Mouse (Mus musculus) lung, adult 2 months (tissue): Measurements from ENCODE around the gene Anks1. TPM values are rescaled to one million over a fixed set of nuclear protein-coding genes. Genes with fewer than 3 reads are reported as not detected.

Experiments
- DNase-seq: peaks from one replicate; pipeline ENCODE4 v3.0.0; 2022
- H3K4me1 ChIP-seq: fragments of 200-500 bp; 2 replicates; pipeline ENCODE4 v1.6.1; 2011; ENCODE audit warnings: low read length; ENCODE audit not compliant: control insufficient read depth, insufficient read depth
- H3K4me3 ChIP-seq: fragments of 200-500 bp; replicated peaks from 2 replicates; pipeline ENCODE3; 2011; ENCODE audit warnings: low read depth, mild to moderate bottlenecking, control low read depth, low read length; ENCODE audit errors: extremely low read depth
- CTCF ChIP-seq: fragments of 200-500 bp; IDR thresholded peaks from 2 replicates; pipeline ENCODE4 v1.5.1; 2011; ENCODE audit warnings: mild to moderate bottlenecking, low read length, control low read depth; ENCODE audit not compliant: insufficient read depth
- POLR2A ChIP-seq: fragments of 200-500 bp; IDR thresholded peaks from 2 replicates; pipeline ENCODE4 v1.6.1; 2011; ENCODE audit warnings: low read depth, mild to moderate bottlenecking, control low read depth, low read length, borderline replicate concordance; ENCODE audit errors: extremely low read depth
- WGBS: fragments of 180-500 bp; shearing (Covaris S2); methylation state at CpG from one replicate; pipeline ENCODE4 v1.1.7; 2018; 5-methylcytosine and 5-hydroxymethylcytosine counted together
- polyA plus RNA-seq: library from polyadenylated mRNA; depleted of rRNA; stranded (reverse); fragments of >200 nt; gene quantifications from 2 replicates; pipeline ENCODE4 v1.2.3, GENCODE M21; 2012

Anks1 gene
- polyA plus RNA-seq, 1 experiment = 89.4 TPM

DNA sequence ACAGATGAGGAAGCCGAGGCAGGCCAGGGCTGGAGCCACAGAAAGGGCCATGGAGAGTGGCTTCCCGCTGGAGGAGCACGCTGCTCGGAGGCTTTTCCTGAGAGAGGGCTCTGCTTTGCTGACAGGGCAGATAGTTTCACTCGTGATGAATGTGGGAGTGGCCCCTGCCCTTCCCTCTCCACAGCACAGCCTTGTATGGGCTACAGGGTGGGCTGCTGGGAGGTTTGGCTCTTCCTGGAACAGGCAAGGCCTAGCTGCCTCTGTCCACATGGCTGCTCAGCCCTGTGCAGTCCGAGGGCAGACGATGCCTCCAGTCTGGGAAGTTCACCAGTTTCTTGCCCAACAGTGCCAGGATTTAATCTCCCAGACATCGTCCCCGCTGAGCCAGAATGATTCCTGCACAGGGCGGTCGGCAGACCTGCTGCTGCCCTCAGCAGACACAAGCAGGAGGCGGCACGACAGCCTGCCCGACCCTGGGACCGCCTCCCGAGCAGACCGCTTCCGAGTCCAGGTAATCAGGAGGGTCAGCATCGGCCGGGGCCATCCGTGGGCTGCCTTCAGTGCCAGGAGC lies 143.3 kb downstream of the Anks1 start:
- H3K4me3 ChIP-seq = no peak overlapping the region
- 83% methylated on average over 21 of the region's 21 CpGs for WGBS
- H3K4me1 ChIP-seq = peaks cover 5% of the 10 kb centered on the region; the same call in 1 of the 2 replicates
- DNase-seq = no peak
- no peak for TF ChIP-seq CTCF
- no peak for TF ChIP-seq POLR2A

DNA sequence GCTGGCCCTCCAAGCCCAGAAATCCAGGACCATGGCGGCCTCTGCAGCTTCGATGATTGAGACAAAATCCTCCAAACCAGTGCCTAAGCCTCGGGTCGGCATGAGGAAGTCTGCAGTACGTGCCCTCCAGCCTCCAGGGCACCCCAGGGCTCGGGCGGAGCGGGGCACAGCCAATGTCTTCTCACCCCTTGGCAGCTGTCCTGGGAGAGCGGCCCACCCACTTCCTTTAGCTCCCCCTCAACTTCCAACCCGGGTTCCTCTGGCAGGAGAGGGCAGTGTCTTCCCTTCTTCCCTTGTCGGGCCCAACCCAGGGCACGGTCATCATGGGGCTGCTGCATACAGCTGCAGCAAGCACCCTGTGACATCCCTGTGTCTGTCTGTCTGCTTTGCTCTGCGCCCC lies 149.2 kb downstream of the Anks1 start:
- WGBS = 49% methylated on average over 13 of the region's 13 CpGs
- H3K4me3 ChIP-seq = no peak overlapping the region
- TF ChIP-seq CTCF (no peak), POLR2A (no peak)
- peaks cover 14% of the 10 kb centered on the region for H3K4me1 ChIP-seq
- no peak for DNase-seq

DNA sequence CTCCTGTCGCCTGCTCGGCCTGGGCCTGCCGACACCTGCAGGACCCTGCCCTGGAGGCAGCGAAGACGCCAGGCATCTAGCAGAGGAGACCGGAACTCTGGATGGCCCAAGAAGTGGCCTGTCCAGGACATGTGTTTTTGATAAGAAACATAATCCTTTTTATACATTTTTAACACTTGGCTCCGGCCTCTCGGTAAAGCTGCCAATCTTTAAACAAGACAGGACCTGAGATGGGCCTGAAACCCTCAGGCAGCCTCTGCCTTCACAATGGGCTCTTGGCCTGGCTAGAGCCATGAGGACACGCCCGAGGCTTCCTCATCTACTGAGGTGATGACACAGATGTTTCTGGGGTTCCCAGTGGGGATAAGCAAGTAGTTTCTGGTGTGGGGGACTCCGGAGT lies 151.6 kb downstream of the Anks1 start:
- no peak for DNase-seq
- TF ChIP-seq CTCF = no peak
- TF ChIP-seq POLR2A = no peak
- WGBS = 84% methylated on average over 11 of the region's 11 CpGs
- Histone ChIP-seq H3K4me3 (no peak overlapping the region), H3K4me1 (peaks cover 14% of the 10 kb centered on the region)

DNA sequence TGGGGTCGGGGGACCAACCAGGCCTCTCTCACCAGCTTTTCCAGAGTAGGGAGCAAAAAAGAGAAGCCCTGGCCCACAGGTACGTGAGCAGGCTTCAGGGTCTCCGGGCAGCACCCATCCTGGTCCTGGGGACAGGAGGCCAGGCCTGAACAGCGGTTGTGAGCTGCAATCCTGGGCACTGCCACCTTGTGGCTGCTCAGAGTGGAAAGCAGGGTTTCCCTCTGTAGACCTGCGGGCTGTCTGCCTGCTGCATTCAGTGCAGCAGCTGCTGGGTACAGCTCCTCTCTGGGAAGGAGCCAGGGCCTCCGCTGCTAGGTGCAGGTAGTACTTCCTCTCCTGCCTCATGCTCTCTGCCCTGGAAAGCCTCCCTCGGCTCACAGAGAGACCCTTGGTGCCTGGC lies 152.4 kb downstream of the Anks1 start:
- no peak for DNase-seq
- H3K4me3 ChIP-seq = no peak overlapping the region
- H3K4me1 ChIP-seq = peaks cover 14% of the 10 kb centered on the region
- WGBS = 54% methylated on average over 7 of the region's 7 CpGs
- peak; percentile 65 for TF ChIP-seq CTCF
- no peak for TF ChIP-seq POLR2A

DNA sequence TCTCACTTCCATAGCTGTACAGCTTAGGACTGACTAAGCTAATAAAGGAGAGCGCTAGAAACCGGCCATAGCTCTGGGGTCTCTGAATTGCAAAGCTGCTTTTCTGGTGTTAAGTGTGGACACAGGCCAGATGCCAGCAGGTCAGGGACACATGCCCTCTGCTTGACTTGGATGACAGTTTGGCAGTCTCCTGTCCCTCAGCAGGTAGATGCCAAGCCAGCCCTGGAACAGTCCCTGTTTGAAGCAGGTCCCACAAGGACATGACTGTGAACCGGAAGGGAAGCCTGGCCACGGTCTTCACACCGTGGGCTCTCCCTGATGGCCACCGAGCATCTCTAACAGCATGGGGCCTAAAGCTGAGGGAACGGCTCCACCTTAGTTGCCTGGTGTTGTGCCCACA lies 153.6 kb downstream of the Anks1 start:
- no peak overlapping the region for H3K4me3 ChIP-seq
- DNase-seq = no peak
- 71% methylated on average over 7 of the region's 7 CpGs for WGBS
- H3K4me1 ChIP-seq = peaks cover 10% of the 10 kb centered on the region
- no peak for TF ChIP-seq CTCF

DNA sequence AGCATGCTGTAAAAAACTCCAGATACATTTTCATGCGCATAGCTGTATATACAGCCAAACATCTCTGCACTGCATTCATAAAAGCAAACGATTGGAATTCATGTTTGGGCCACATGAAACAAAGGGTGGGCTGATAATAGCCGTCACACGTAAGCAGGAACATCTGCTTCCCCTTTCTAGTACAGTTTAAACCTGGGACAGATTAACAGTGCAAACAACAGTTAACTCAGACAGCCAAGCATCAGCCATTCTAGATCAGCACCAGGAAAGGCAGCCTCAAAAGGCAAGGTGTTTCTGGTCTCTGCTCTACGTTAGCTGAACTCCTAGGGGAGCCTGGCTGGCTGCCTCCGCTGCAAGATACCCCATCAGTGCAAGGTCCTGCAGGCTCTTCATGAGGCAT lies 154.1 kb downstream of the Anks1 start:
- H3K4me1 ChIP-seq = peaks cover 8% of the 10 kb centered on the region
- 75% methylated on average over 6 of the region's 6 CpGs for WGBS
- H3K4me3 ChIP-seq = no peak overlapping the region
- TF ChIP-seq CTCF (no peak), POLR2A (no peak)
- DNase-seq = no peak

DNA sequence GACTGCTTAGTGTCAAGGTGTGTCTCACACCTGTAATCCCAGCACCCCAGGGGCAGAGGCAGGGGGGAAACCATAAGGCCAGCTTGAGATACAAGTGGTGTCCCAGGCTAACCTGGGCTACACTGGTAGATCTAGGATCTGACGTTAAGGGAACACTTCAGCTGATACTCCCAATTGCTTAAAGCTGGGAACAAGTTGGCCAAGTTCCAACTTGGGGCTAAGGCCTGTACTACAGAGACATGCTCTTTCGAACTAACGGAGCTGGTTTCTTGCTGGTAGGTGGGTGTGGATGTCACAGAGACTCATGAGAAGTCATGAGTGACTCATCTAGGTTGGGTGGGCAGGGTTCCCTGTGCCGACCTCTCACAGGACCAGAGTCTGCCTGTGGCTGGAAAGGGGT lies 158.2 kb downstream of the Anks1 start:
- peaks cover 2% of the 10 kb centered on the region; the same call in 1 of the 2 replicates for H3K4me1 ChIP-seq
- WGBS = 62% methylated on average over 4 of the region's 4 CpGs
- no peak overlapping the region for H3K4me3 ChIP-seq
- no peak for DNase-seq
- TF ChIP-seq CTCF (no peak), POLR2A (no peak)

DNA sequence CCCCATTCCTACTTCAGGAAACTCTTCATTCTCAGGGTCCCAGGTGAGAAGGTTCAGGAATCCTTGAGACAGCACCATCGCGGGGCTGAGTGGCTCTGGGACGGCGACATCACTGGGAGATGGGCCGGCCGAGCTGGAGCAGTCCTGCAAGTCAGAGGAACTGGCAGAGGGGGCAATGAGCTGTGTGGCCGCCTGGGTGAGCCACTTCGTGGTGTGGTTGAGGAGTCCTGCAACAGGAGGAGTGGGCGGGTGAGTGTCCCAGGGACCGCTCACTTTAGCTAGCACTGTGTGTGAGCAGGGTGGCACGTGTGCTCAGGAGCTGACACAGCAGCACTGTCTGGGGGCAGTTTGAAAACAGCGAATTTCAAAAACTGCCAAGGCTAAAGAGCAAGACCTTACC lies 160.3 kb downstream of the Anks1 start:
- TF ChIP-seq POLR2A = no peak
- Histone ChIP-seq H3K4me3 (no peak overlapping the region), H3K4me1 (no peaks in the 10 kb centered on the region)
- DNase-seq = no peak
- WGBS = 8% methylated on average over 12 of the region's 12 CpGs

DNA sequence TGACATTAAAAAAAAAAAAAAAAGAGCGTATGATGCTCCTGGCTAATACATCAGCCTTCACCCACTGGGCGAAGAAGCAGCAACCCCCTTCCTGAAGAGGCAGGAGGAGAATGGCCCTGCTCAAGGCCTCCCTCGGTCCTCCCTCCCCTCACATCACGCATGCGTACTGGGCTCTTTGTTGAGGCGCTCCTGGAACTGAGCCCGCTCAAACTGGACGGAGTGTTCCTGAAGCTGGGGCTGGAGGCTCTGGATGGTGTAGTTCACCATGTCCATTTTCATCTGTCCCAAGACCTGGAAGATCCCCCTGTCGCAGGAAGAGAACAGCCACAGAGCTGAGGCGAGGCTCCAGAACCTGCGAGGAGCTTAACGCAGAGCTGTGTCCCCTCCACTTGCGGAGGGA lies 161.2 kb downstream of the Anks1 start:
- TF ChIP-seq POLR2A (no peak), CTCF (no peak)
- 73% methylated on average over 13 of the region's 13 CpGs for WGBS
- DNase-seq = no peak
- H3K4me3 ChIP-seq = no peak overlapping the region
- no peaks in the 10 kb centered on the region for H3K4me1 ChIP-seq

DNA sequence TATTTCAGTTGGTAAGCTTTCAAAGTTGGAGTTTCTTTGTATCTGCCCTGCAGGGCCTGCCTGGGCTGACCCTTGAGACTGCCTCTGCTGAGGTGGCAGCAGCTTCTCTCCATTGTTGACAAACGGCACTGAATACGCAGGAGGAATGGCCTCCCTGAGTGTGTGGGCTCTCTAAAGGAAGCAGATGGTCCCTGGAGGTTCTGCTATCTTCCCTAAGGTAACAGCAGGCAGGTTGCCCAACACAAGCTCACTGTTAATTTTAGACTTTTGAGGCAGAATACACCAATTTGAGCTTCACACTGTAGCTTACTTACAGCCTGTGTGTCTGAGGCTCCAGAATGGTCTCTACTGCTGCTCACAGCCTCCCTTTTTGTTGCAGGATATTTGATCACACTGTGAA lies 163.6 kb downstream of the Anks1 start:
- WGBS = 65% methylated on average over 2 of the region's 2 CpGs
- Histone ChIP-seq H3K4me3 (no peak overlapping the region), H3K4me1 (no peaks in the 10 kb centered on the region)
- TF ChIP-seq POLR2A = no peak
- TF ChIP-seq CTCF = no peak
- no peak for DNase-seq
